Mouse (Mus musculus) kidney, adult 2 months (tissue): ENCODE data around the gene Slamf1. TPM values are rescaled to one million over a fixed set of nuclear protein-coding genes. Genes with fewer than 3 reads are reported as not detected.

Experiments
- DNase-seq: peaks from one replicate; pipeline ENCODE4 v3.0.0; 2021
- H3K27ac ChIP-seq: fragments of 200-500 bp; 2 replicates; pipeline ENCODE4 v1.5.1; 2012; ENCODE audit warnings: low read depth, low read length, control low read depth, inconsistent platforms; ENCODE audit not compliant: insufficient read depth
- H3K27me3 ChIP-seq: fragments of 200-500 bp; replicated peaks from 2 replicates; pipeline ENCODE4 v1.6.1; 2012; ENCODE audit warnings: mild to moderate bottlenecking, moderate library complexity, low read length, inconsistent platforms; ENCODE audit not compliant: control insufficient read depth, insufficient read depth
- H3K36me3 ChIP-seq: fragments of 200-500 bp; 2 replicates; pipeline ENCODE4 v1.6.1; 2012; ENCODE audit warnings: mild to moderate bottlenecking, moderate library complexity, low read length, inconsistent platforms; ENCODE audit not compliant: control insufficient read depth, insufficient read depth
- H3K4me1 ChIP-seq: fragments of 200-500 bp; 2 replicates; pipeline ENCODE4 v1.6.1; 2011; ENCODE audit warnings: low read length; ENCODE audit not compliant: control insufficient read depth, insufficient read depth
- H3K4me3 ChIP-seq: fragments of 200-500 bp; 2 replicates; pipeline ENCODE4 v1.5.1; 2011; ENCODE audit warnings: mild to moderate bottlenecking, low read depth, low read length, control low read depth; ENCODE audit not compliant: insufficient read depth
- CTCF ChIP-seq: fragments of 200-500 bp; conservative IDR thresholded peaks from 2 replicates; pipeline ENCODE4 v1.5.1; 2011; ENCODE audit warnings: low read depth, mild to moderate bottlenecking, control low read depth, low read length, moderate library complexity, mixed read lengths; ENCODE audit not compliant: insufficient read depth, insufficient read length
- POLR2A ChIP-seq: fragments of 200-500 bp; IDR thresholded peaks from one replicate; pipeline ENCODE4 v1.6.1; 2011; ENCODE audit warnings: low read depth, low read length, control low read depth
- WGBS: fragments of 180-500 bp; shearing (Covaris S2); methylation state at CpG from one replicate; pipeline ENCODE4 v1.1.7; 2018; 5-methylcytosine and 5-hydroxymethylcytosine counted together
- polyA plus RNA-seq: library from polyadenylated mRNA; depleted of rRNA; stranded (reverse); fragments of >200 nt; gene quantifications from 2 replicates; pipeline ENCODE4 v1.2.3, GENCODE M21; 2012; rRNA removed

Gene Slamf1
- 0.03 and 0.28 TPM in 2 replicates for polyA plus RNA-seq

- Histone ChIP-seq H3K4me3 (no peak within 1 kb of the TSS), H3K27me3 (no peaks in the 10 kb centered on the region), H3K4me1 (no peaks in the 10 kb centered on the region), H3K27ac (no peak within 1 kb of the TSS), H3K36me3 (no peaks in the 10 kb centered on the region)
- WGBS = 13% methylated on average over 6 of the region's 6 CpGs
- TF ChIP-seq CTCF (no peak), POLR2A (no peak)
- no peak for DNase-seq
Observed at GRCm38 (mm10) chr1:171766898-171767297, at the start of gene Slamf1. Gene Slamf1 (plus strand): TSS chr1:171767127.

DNA sequence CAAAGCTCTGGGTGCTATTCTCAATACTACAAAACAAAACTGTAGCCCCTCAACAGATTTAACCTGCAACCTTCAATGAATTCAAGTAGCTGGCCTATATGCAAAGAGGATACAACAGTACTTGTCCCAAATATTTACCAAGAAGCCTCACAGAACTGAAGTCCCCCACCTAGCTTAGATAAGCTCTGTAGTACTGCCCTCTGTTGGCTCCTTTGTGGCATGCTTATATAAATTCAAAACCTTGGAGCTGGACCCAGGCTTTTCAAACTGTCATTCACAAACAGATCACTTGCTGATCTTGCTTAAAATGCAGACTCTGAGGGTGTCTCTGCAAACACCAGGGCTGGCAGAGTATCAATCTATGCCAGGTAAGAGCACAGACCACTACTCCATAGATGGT is 35.7 kb upstream of the Slamf1 start:
- Histone ChIP-seq H3K27ac (no peak overlapping the region), H3K36me3 (no peaks in the 10 kb centered on the region), H3K4me3 (no peak overlapping the region), H3K4me1 (no peaks in the 10 kb centered on the region), H3K27me3 (no peaks in the 10 kb centered on the region)
- DNase-seq = no peak
- TF ChIP-seq POLR2A (no peak), CTCF (no peak)

GRCm38 (mm10) chr1:171734898-171735297 is 32.0 kb upstream of the Slamf1 start:
- H3K27me3 ChIP-seq = no peaks in the 10 kb centered on the region
- WGBS = 79% methylated on average over 6 of the region's 6 CpGs
- no peak for DNase-seq
- TF ChIP-seq CTCF (no peak), POLR2A (no peak)
- H3K36me3 ChIP-seq = no peaks in the 10 kb centered on the region
- no peak overlapping the region for H3K4me3 ChIP-seq
- no peaks in the 10 kb centered on the region for H3K4me1 ChIP-seq
- H3K27ac ChIP-seq = no peak overlapping the region

- Histone ChIP-seq H3K4me1 (no peaks in the 10 kb centered on the region), H3K36me3 (no peaks in the 10 kb centered on the region), H3K4me3 (no peak overlapping the region), H3K27me3 (no peaks in the 10 kb centered on the region), H3K27ac (no peak overlapping the region)
- no peak for DNase-seq
- 81% methylated on average over 3 of the region's 3 CpGs for WGBS
- TF ChIP-seq POLR2A = no peak
- TF ChIP-seq CTCF = no peak
Observed at GRCm38 (mm10) chr1:171748127-171748969, 18.6 kb upstream of the Slamf1 start.

DNA sequence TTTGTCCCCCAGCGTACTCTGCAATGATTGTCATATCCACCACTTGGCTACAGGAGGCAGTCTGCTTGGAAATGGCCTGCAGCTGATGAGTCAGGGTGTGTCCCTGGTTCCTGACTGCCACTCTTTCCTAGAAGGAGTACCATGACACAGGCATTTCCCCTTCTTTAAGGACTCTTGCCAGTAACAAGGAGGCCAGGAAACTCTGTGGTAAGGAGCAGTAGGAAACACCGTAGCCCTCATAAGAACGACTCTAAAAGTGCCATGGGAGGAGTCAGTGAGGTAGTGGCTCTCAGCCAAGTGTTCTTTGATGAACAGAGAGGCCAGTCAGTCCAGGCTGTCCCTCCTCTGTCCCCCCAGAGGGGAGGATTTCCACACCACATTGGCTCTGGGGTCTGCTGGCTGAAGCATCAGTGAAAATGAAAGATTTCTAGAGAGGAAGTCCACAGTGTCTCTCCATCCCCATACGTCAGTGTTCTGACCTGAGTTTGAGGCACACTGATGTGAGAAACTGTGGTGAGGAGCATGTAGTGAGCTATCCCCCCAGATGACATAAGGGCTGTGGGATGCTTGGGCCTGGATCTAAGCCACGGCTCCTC is 5.0 kb upstream of the Slamf1 start:
- no peaks in the 10 kb centered on the region for H3K27me3 ChIP-seq
- WGBS = 57% methylated on average over 5 of the region's 5 CpGs

DNA sequence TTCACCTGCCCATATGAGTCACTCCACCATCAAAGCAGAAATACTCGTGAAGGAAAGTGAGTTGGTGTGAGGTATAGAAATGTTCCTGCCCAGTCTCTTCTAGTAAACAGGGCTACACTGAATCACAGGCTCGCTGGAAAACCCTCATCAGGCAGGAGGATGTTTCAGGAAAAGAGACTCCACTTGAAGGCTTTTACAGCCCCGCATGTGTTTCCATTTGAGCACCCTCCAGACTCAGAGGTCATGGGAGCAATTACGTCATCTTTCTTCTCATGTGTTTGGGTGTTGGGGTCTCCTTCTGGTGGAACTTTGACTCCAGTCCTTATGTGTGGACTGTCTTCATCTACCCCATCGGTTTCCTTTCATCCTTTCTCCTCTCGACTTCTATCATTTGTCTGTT is 4.1 kb downstream of the Slamf1 start:
- DNase-seq = no peak
- TF ChIP-seq CTCF = no peak
- no peak for TF ChIP-seq POLR2A
- no peaks in the 10 kb centered on the region for H3K36me3 ChIP-seq
- 66% methylated on average over 6 of the region's 6 CpGs for WGBS
- no peaks in the 10 kb centered on the region for H3K4me1 ChIP-seq
- H3K27me3 ChIP-seq = no peaks in the 10 kb centered on the region
- H3K4me3 ChIP-seq = no peak overlapping the region
- no peak overlapping the region for H3K27ac ChIP-seq

More for the DNA sequence above, 5.0 kb upstream of the Slamf1 start:
- no peak for DNase-seq
- TF ChIP-seq CTCF = no peak
- TF ChIP-seq POLR2A = no peak
- no peak overlapping the region for H3K4me3 ChIP-seq
- no peaks in the 10 kb centered on the region for H3K36me3 ChIP-seq
- H3K4me1 ChIP-seq = no peaks in the 10 kb centered on the region
- no peak overlapping the region for H3K27ac ChIP-seq

GRCm38 (mm10) chr1:171772121-171772735 is 5.3 kb downstream of the Slamf1 start:
- TF ChIP-seq CTCF (no peak), POLR2A (no peak)
- DNase-seq = no peak
- H3K27me3 ChIP-seq = no peaks in the 10 kb centered on the region
- no peaks in the 10 kb centered on the region for H3K36me3 ChIP-seq
- H3K4me1 ChIP-seq = no peaks in the 10 kb centered on the region
- no peak overlapping the region for H3K27ac ChIP-seq
- 68% methylated on average over 8 of the region's 8 CpGs for WGBS
- no peak overlapping the region for H3K4me3 ChIP-seq
